Mouse (Mus musculus): ENCODE data around the gene Crebrf.

DNA sequence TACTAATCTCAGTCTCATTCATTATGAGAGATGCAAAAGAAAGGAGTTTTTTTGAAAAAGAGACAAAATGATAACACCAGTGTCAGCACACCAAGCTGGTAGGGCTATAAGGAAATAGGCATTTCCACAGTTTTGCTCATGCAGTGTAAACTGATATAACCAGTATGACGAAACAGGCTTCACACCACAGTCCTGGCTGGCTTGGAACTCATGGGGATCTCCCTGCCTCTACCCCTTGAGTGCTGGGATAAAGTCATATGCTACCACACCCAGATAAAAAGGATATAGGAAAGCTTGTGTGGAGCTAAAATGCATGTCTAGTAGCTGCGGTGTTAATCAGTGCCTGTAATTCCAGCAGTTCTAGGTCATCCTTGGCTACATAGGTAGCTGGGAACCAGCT lies 64.0 kb downstream of the Crebrf start:
- no peak for TF ChIP-seq CTCF (IDR thresholded peaks at IDR 0.05; ENCODE audit: low read depth)
- no peak for TF ChIP-seq EP300 (IDR thresholded peaks at IDR 0.05; ENCODE audit: low read depth)

All from liver, postnatal 0 days (tissue).